ENCODE assay signal across 9 mouse cellular contexts in the genomic region with DNA sequence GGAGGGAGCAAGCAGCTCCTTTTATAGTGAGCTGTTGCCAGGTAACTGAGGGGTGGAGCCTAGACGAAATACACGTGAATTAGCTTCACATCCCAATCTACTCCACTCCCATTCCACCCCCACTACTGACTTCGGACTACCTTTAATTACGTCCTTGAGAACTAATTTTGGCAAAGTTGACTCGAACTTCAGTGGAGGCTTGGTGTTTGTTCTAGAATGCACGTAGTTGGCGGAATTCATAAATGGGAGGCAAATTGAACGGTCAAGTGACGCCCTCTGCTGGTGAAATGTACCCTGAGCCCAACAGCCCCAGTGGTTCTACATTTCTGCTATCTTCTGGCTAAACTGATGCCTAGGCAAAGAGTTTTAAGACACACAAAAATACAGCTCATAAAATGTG. TPM values are rescaled to one million over a fixed set of nuclear protein-coding genes. Genes with fewer than 3 reads are reported as not detected.
DNase-seq lines count a peak whose midpoint lies in the region; ATAC-seq and TF ChIP-seq lines count a peak whose summit lies in the region.
"Had no signal": no experiment of that assay in that cellular context is flagged by ENCODE, and none has a peak within 500 bp of the region (broad histone marks: within the 10 kb centered on the region; RNA-seq: fewer than 3 reads in every experiment).

No protein-coding gene starts in this region.

- H3K9me3 ChIP-seq in kidney, postnatal 0 days (replicated peaks; ENCODE audit: low read length), result no peaks in the 10 kb centered on the region
- H3K9me3 ChIP-seq: liver, embryonic 13.5 days had no signal

- WGBS in kidney, postnatal 0 days, result 27% methylated on average over 9 of the region's 9 CpGs

- no peak overlapping the region; the same call in 1 of the 2 replicates for H3K4me2 ChIP-seq in kidney, postnatal 0 days (ENCODE audit: low read length)
- H3K4me2 ChIP-seq: liver, embryonic 13.5 days had no signal

- TF ChIP-seq CTCF in kidney, postnatal 0 days (IDR thresholded peaks at IDR 0.05; ENCODE audit: low read depth), result peak; percentile 61; the same call in 1 of the 2 replicates

- H3K4me3 ChIP-seq in kidney, postnatal 0 days (replicated peaks; ENCODE audit: low read depth, low read length), result no peak overlapping the region
- H3K4me3 ChIP-seq: liver, embryonic 13.5 days had no signal

- H3K27ac ChIP-seq in kidney, postnatal 0 days, result no peak overlapping the region
- H3K27ac ChIP-seq: liver, embryonic 13.5 days had no signal

- H3K27me3 ChIP-seq in kidney, postnatal 0 days (ENCODE audit: insufficient read depth, low read length), result no peaks in the 10 kb centered on the region

- H3K36me3 ChIP-seq in kidney, postnatal 0 days (ENCODE audit: insufficient read depth, low read length), result no peaks in the 10 kb centered on the region
- H3K36me3 ChIP-seq: liver, embryonic 13.5 days had no signal

- H3K9ac ChIP-seq in kidney, postnatal 0 days (ENCODE audit: low read depth, low read length), result no peak overlapping the region
- H3K9ac ChIP-seq: liver, embryonic 13.5 days had no signal

- ATAC-seq in kidney, postnatal 0 days (replicated peaks; ENCODE audit: low FRiP score, low read depth), result no peak; the same call in 1 of the 2 replicates

- no peaks in the 10 kb centered on the region for H3K4me1 ChIP-seq in kidney, postnatal 0 days (replicated peaks; ENCODE audit: insufficient read depth, low read length)
- H3K4me1 ChIP-seq: liver, embryonic 13.5 days had no signal

- peak; percentile 14 for DNase-seq in gastrocnemius, postnatal 10 days
- no peak for DNase-seq in gastrocnemius, postnatal 4 days (ENCODE audit: low spot score in 2 of 2)
- DNase-seq in B cell, adult 2 months, result peak; percentile 18 to 20
- peak; percentile 20 for DNase-seq in brain, adult 2 months (ENCODE audit: low read depth, low spot score)
- DNase-seq in kidney, postnatal 0 days (ENCODE audit: low spot score), result peak; percentile 54
- DNase-seq in natural killer cell, adult 2 months (ENCODE audit: low spot score in 2 of 2), result peak; percentile 6 to 22
- no peak for DNase-seq in spleen, adult 12 weeks (ENCODE audit: low spot score)
- DNase-seq in adipocyte (ENCODE audit: low spot score), result no peak

RNA-seq across cellular contexts. Expression of gene Tars, which starts 7.3 kb away (rescaled TPM):
- 10 to 100 TPM; 30.6 to 37.4 TPM for total RNA-seq in gastrocnemius, postnatal 10 days (2021)
- total RNA-seq in gastrocnemius, postnatal 4 days (2021), result 10 to 100 TPM; 38.8 to 43.9 TPM
- 43.2 and 52.5 TPM in 2 replicates for polyA plus RNA-seq in kidney, postnatal 0 days (2015; fragmentation: Nextera tagmentation; extraction: Ambion mirVana)

Comparison
In these comparisons a context has a peak if more than half of its experiments do, and no peak if none do; other contexts are left out.
1. DNase-seq: peak in gastrocnemius, postnatal 10 days (single experiment), B cell, adult 2 months (2 of 2), brain, adult 2 months (single experiment), kidney, postnatal 0 days (single experiment) and natural killer cell, adult 2 months (2 of 2); none in gastrocnemius, postnatal 4 days (0 of 2), spleen, adult 12 weeks (single experiment) and adipocyte (single experiment).